Mouse (Mus musculus) liver, embryonic 11.5 days (tissue): Measurements from ENCODE around the gene Pgam5. TPM values are rescaled to one million over a fixed set of nuclear protein-coding genes. Genes with fewer than 3 reads are reported as not detected.

ENCODE experiments used
- ATAC-seq: fragments of 200-750 bp; cut with Nextera tagmentation; replicated peaks from 2 replicates; pipeline ENCODE4 v1.8.0; 2017; ENCODE audit warnings: moderate number of reproducible peaks, mild to moderate bottlenecking, moderate TSS enrichment, moderate library complexity; ENCODE audit not compliant: low FRiP score
- DNase-seq: peaks from one replicate; pipeline ENCODE4 v3.0.0-alpha.2; 2017; ENCODE audit warnings: low spot score
- H3K27ac ChIP-seq: fragments of 300-500 bp; sonication (generic); 2 replicates; pipeline ENCODE4 v1.5.1; 2014; ENCODE audit warnings: mild to moderate bottlenecking, low read depth, low read length, control low read depth
- H3K27me3 ChIP-seq: fragments of 300-500 bp; sonication (generic); replicated peaks from 2 replicates; pipeline ENCODE4 v1.6.1; 2014; ENCODE audit warnings: low read length, mixed read lengths; ENCODE audit not compliant: control insufficient read depth, insufficient read depth
- H3K36me3 ChIP-seq: fragments of 300-500 bp; sonication (generic); 2 replicates; pipeline ENCODE4 v1.6.1; 2014; ENCODE audit warnings: mild to moderate bottlenecking, low read length, moderate library complexity, mixed read lengths; ENCODE audit not compliant: control insufficient read depth, insufficient read depth
- H3K4me1 ChIP-seq: fragments of 300-500 bp; sonication (generic); replicated peaks from 2 replicates; pipeline ENCODE4 v1.6.1; 2014; ENCODE audit warnings: low read length, mixed read lengths; ENCODE audit not compliant: control insufficient read depth, insufficient read depth
- H3K4me2 ChIP-seq: fragments of 300-500 bp; sonication (generic); 2 replicates; pipeline ENCODE4 v1.6.1; 2014; ENCODE audit warnings: mild to moderate bottlenecking, control low read depth, moderate library complexity
- H3K4me3 ChIP-seq: fragments of 300-500 bp; sonication (generic); 2 replicates; pipeline ENCODE4 v1.5.1; 2014; ENCODE audit warnings: low read depth, low read length, control low read depth
- H3K9ac ChIP-seq: fragments of 300-500 bp; sonication (generic); 2 replicates; pipeline ENCODE4 v1.6.1; 2014; ENCODE audit warnings: low read depth, low read length, control low read depth
- H3K9me3 ChIP-seq: fragments of 300-500 bp; sonication (generic); 2 replicates; pipeline ENCODE4 v1.6.1; 2016; ENCODE audit warnings: low read length, inconsistent platforms, mixed read lengths; ENCODE audit not compliant: control insufficient read depth
- WGBS: fragments of 180-500 bp; shearing (Covaris S2); extraction: QIAGEN DNeasy Blood & Tissue Kit; methylation state at CpG from one replicate; pipeline ENCODE4 v1.1.7; 2014; 5-methylcytosine and 5-hydroxymethylcytosine counted together
- polyA plus RNA-seq: library from polyadenylated mRNA; unstranded; fragments of >200 nt; fragmentation: Nextera tagmentation; extraction: Ambion mirVana; gene quantifications from 2 replicates; pipeline ENCODE4 v1.2.1, GENCODE M21; 2014

Gene Pgam5
- polyA plus RNA-seq, 1 experiment from 2014 or later, result 78.2 TPM

DNA sequence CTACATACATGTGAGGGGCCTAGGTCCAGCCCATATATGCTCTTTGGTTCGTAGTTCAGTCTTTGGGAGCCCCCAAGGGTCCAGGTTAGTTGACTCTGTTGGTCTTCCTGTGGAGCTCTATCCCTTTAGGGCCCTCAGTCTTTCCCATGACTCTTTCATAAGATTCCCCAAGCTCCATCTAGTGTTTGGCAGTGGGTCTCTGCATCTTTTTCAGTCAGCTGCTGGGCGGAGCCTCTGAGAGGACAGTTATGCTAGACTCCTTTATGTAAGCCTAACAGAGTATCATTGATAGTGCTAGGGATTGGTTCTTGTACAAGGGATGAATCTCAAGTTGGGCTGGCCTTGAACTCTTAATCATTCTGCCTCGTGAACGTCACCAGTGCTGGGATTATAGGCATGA, 49.4 kb downstream of the Pgam5 start:
- WGBS, result 96% methylated on average over 4 of the region's 4 CpGs
- Histone ChIP-seq H3K4me3 (no peak overlapping the region), H3K9ac (no peak overlapping the region), H3K36me3 (peaks cover 27% of the 10 kb centered on the region), H3K9me3 (no peaks in the 10 kb centered on the region), H3K4me2 (no peak overlapping the region), H3K4me1 (no peaks in the 10 kb centered on the region), H3K27me3 (no peaks in the 10 kb centered on the region), H3K27ac (no peak overlapping the region)
- DNase-seq (no peak), ATAC-seq (no peak)

GRCm38 (mm10) chr5:110216780-110217179, 52.9 kb downstream of the Pgam5 start:
- no peaks in the 10 kb centered on the region for H3K9me3 ChIP-seq
- H3K4me2 ChIP-seq, result no peak overlapping the region
- H3K36me3 ChIP-seq, result peaks cover 42% of the 10 kb centered on the region
- no peaks in the 10 kb centered on the region for H3K27me3 ChIP-seq
- no peak overlapping the region for H3K9ac ChIP-seq
- WGBS, result 87% methylated on average over 3 of the region's 3 CpGs
- DNase-seq (no peak), ATAC-seq (no peak)
- no peaks in the 10 kb centered on the region for H3K4me1 ChIP-seq
- H3K4me3 ChIP-seq, result no peak overlapping the region
- no peak overlapping the region for H3K27ac ChIP-seq

- ATAC-seq, result no peak
- DNase-seq, result no peak
- Histone ChIP-seq H3K4me1 (no peaks in the 10 kb centered on the region), H3K4me2 (no peak overlapping the region), H3K27ac (no peak overlapping the region), H3K4me3 (no peak overlapping the region), H3K9me3 (no peaks in the 10 kb centered on the region), H3K9ac (no peak overlapping the region), H3K27me3 (no peaks in the 10 kb centered on the region), H3K36me3 (peaks cover 41% of the 10 kb centered on the region)
- WGBS, result 66% methylated on average over 2 of the region's 2 CpGs
Measured at GRCm38 (mm10) chr5:110211312-110211711, 58.4 kb downstream of the Pgam5 start.

Other genes starting within 250 kb of the Pgam5 start
- 2.7 and 7.0 TPM in 2 replicates for gene Gm17655, start 197.4 kb downstream of the Pgam5 start, polyA plus RNA-seq
- 2.0 and 3.1 TPM in 2 replicates for gene Gm35315, start 175.5 kb downstream of the Pgam5 start, polyA plus RNA-seq
- 0.71 and 1.3 TPM in 2 replicates for gene Plcxd1, start 169.9 kb downstream of the Pgam5 start, polyA plus RNA-seq
- 18.7 and 20.9 TPM in 2 replicates for gene Gtpbp6, start 161.7 kb downstream of the Pgam5 start, polyA plus RNA-seq
- 3.4 and 3.6 TPM in 2 replicates for gene Zfp605, start 159.8 kb downstream of the Pgam5 start, polyA plus RNA-seq
- gene Chfr, start 134.1 kb downstream of the Pgam5 start, polyA plus RNA-seq, result 38.9 and 44.3 TPM in 2 replicates
- gene Golga3, start 93.2 kb downstream of the Pgam5 start, polyA plus RNA-seq, result 19.2 and 20.4 TPM in 2 replicates
- gene Ankle2, start 38.9 kb downstream of the Pgam5 start, polyA plus RNA-seq, result 30.4 and 30.5 TPM in 2 replicates
- gene Pxmp2, start 16.3 kb upstream of the Pgam5 start, polyA plus RNA-seq, result 24.2 and 27.2 TPM in 2 replicates
- gene Pole, start 16.4 kb upstream of the Pgam5 start, polyA plus RNA-seq, result 41.4 and 42.9 TPM in 2 replicates
- 0.14 and 0.29 TPM in 2 replicates for gene P2rx2, start 73.3 kb upstream of the Pgam5 start, polyA plus RNA-seq
- not detected in 2 replicates for gene Lrcol1, start 74.8 kb upstream of the Pgam5 start, polyA plus RNA-seq
- 12.9 and 13.8 TPM in 2 replicates for gene Fbrsl1, start 178.6 kb upstream of the Pgam5 start, polyA plus RNA-seq